Mouse (Mus musculus) layer of hippocampus, adult 2 months (tissue): ENCODE measurements around the gene Slc7a5. TPM values are rescaled to one million over a fixed set of nuclear protein-coding genes. Genes with fewer than 3 reads are reported as not detected.

Source experiments
- DNase-seq, 2 experiments: peaks; one replicate each; pipeline ENCODE4 v3.0.0; 2022; ENCODE audit warnings: low spot score in 2 of 2
- H3K27ac ChIP-seq: fragments of 200-600 bp; 2 replicates; pipeline ENCODE4 v1.8.1; 2022
- H3K4me3 ChIP-seq: fragments of 200-600 bp; 2 replicates; pipeline ENCODE4 v1.8.1; 2022; ENCODE audit warnings: mild to moderate bottlenecking
- CTCF ChIP-seq: fragments of 200-600 bp; conservative IDR thresholded peaks from 2 replicates; pipeline ENCODE4 v1.8.1; 2022; ENCODE audit warnings: antibody characterized with exemption, mild to moderate bottlenecking, moderate library complexity
- total RNA-seq, 2 experiments: library from RNA; stranded (reverse); gene quantifications; 2 replicates each; pipeline ENCODE4 v1.2.3; 2021

Gene Slc7a5
- total RNA-seq, 2 experiments from 2014 or later: 66.5 to 68.7 TPM

- no peak for TF ChIP-seq CTCF
- H3K4me3 ChIP-seq: no peak overlapping the region
- H3K27ac ChIP-seq: no peak overlapping the region
- no peak for DNase-seq
These were observed 23.3 kb downstream of the Slc7a5 start for GRCm38 (mm10) chr8:121884181-121884580.

DNA sequence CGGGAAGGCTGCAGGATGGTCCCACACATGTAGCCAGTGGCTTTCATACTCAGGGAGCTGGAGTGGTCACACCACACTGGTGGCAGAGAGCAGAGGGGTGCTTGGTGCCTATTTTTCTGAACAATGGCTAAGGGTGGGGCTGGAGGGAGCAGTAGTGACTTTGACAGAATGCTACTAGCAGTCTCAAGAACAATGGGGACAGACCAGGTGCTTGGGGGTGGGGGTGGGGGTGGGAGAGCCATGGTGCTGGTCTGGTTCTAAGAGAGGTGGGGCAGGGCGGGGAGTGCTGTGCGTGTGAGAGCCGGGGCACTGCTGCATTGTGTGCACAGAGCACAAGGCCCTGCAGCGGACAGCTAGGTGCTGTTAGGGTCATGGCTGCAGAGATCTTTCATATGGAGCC, 25.6 kb downstream of the Slc7a5 start:
- TF ChIP-seq CTCF: no peak

GRCm38 (mm10) chr8:121880818-121881217, 26.7 kb downstream of the Slc7a5 start:
- TF ChIP-seq CTCF: no peak
- DNase-seq: no peak
- H3K4me3 ChIP-seq: no peak overlapping the region
- H3K27ac ChIP-seq: no peak overlapping the region

More for the DNA sequence above, 25.6 kb downstream of the Slc7a5 start:
- Histone ChIP-seq H3K4me3 (no peak overlapping the region), H3K27ac (no peak overlapping the region)
- DNase-seq: no peak

DNA sequence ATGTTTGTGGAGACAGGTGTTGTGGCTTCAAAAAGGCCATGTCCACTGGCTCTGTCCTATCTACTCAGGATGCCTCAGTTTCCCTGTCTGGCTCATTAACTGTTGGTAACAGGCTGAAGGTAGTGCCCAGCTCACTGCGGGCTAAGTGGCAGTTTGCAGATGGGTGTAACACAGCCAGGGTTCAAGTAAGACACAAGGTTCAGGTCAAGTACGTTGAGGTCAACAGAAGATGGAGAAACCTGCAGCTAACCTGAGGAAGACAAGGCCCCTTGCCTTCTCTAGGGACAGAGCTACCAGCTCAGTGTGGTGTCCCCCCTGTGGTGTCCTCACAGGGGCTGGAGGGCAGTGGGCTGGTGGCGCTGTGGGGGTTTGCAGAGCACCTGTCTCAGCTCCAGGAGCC, 27.8 kb downstream of the Slc7a5 start:
- TF ChIP-seq CTCF: no peak
- no peak for DNase-seq
- Histone ChIP-seq H3K4me3 (no peak overlapping the region), H3K27ac (no peak overlapping the region)

DNA sequence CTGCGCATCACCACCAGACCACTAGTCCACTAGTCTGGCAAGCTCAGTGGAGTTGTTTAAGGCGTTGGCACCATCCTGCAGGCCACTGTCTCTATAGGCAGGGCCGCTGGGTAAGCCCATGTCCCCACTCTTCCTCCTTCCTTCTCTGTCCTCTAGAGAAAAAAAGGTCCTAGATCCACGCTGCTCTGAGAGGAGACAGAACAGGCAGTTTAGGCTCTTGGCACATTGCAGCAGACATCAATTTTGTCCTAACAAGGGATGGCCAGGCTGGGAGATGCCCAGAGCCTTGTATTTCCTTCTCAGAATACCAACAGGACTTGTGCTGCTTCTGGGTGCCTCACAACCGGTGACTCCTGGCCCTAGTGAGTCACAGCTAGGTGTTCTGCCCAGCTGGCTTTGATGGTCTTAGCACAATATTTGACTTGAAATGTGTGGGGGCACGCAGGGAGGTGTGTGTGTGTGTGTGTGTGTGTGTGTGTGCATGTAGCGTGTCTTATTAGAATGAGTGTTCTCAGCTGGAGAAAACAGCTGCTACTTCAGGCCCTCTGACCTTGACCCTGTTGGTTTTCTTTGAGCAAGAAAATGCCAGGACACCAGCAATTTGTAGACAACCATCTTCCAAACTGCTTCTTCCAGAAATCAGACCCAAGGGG, 29.5 kb downstream of the Slc7a5 start:
- no peak overlapping the region for H3K4me3 ChIP-seq
- DNase-seq: no peak
- no peak for TF ChIP-seq CTCF
- H3K27ac ChIP-seq: peak overlapping the region; percentile 39; the same call in 1 of the 2 replicates

DNA sequence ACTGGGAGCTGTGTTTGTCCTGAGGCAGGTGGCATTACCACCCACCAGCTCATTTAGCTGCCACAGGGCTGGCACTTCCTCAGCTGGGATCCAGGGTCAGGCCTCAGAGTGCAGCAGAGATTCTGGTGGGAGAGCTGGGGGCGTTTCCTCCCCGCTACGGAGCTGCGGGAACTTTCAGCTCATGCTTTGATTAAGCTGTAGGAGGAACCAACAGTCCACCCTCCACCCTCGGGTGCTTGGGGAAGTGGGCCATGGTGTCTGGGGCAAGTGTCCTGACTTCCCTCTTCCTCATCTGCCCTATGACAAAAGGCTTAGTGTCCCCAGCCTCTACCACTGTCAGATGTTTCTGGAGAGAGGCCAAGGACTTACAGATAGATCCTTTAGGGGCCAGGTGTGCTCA, 30.3 kb downstream of the Slc7a5 start:
- TF ChIP-seq CTCF: no peak
- no peak overlapping the region for H3K4me3 ChIP-seq
- no peak for DNase-seq
- H3K27ac ChIP-seq: no peak overlapping the region; the same call in 1 of the 2 replicates

GRCm38 (mm10) chr8:121875517-121875916, 32.0 kb downstream of the Slc7a5 start:
- no peak overlapping the region for H3K27ac ChIP-seq
- no peak overlapping the region for H3K4me3 ChIP-seq
- DNase-seq: no peak
- TF ChIP-seq CTCF: no peak

DNA sequence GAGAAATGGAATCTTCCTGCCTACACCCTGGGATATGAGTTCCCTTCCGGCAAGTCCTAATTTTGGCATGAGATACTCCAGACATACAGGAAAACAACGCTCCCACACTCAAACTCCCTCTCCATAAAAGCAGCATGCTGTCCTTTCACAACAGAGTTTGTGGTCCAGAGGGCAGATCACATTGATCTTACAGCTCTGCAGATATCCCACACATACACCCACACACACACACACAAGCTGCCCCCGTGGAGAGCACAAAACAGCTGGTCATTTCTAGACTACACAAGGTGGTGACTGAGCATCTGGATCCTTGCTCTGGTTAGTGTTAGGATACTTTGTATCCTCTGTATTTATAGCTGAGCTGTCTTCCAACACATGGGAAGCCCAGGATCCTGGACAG, 32.4 kb downstream of the Slc7a5 start:
- H3K4me3 ChIP-seq: no peak overlapping the region
- no peak for TF ChIP-seq CTCF
- no peak overlapping the region for H3K27ac ChIP-seq
- no peak for DNase-seq

GRCm38 (mm10) chr8:121874031-121874430, 33.5 kb downstream of the Slc7a5 start:
- H3K27ac ChIP-seq: no peak overlapping the region
- no peak overlapping the region for H3K4me3 ChIP-seq
- peak; percentile 74 for TF ChIP-seq CTCF
- no peak for DNase-seq

GRCm38 (mm10) chr8:121871833-121872440, 35.6 kb downstream of the Slc7a5 start:
- Histone ChIP-seq H3K27ac (no peak overlapping the region), H3K4me3 (no peak overlapping the region)
- no peak for TF ChIP-seq CTCF
- DNase-seq: no peak

DNA sequence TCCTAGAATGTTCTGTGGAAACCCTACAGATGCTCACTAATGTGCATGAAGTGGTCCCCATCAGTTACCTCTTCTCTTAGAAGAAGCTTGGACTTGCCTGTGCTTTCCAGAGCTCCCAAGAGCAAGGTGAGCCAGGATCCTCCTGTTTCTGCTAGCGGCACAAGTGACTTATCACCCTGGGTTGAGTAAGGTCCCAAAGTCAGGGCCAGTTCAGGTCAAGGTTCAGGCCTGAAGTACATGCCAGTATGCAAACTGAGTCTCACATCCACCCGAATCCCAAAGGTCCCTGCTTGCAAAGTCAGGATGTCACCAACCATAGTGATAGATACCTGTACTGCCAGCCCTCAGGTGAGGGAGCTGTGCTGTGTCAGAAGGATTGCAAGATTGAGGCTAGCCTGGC, 37.3 kb downstream of the Slc7a5 start:
- H3K27ac ChIP-seq: no peak overlapping the region
- TF ChIP-seq CTCF: no peak
- no peak for DNase-seq
- H3K4me3 ChIP-seq: no peak overlapping the region

DNA sequence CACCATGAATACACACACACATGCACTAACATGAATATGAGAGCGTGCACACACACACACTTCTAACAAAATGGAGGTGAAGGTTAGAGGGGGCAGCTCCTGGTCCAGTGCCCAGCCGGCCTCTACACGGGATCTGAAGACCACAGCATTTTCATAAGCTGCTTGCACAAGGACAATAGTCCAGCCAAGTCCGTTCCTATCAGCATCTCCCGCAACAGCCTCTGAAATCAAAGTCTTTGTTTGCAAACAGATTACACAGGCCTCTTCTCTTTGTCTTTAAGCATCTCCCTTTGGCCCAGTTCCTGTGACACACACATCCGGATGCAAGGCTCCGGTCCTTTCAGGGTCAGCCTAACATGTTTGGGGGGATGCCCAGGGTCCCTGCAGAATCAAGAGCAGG, 38.6 kb downstream of the Slc7a5 start:
- DNase-seq: no peak
- H3K4me3 ChIP-seq: no peak overlapping the region
- no peak for TF ChIP-seq CTCF
- H3K27ac ChIP-seq: no peak overlapping the region

DNA sequence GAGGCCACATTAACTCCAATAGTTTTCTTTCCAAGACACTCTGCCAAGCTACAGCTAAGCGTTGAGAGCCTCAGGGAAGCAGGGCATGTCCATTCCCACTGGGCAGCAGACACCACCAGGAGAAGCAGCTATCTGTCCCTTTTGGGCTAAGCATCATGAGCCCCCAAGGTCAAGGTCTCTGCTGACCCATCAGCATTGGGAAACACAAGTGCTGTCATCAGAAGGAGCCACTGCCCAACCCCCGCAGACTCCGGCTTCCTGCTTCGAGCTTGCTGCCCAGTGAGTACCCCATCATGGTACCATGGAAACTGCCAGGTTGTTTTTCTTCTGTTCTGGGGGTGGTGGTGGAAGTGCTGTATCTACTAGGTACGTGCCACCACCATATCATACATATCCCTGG, 39.3 kb downstream of the Slc7a5 start:
- Histone ChIP-seq H3K27ac (no peak overlapping the region), H3K4me3 (no peak overlapping the region)
- DNase-seq: no peak
- TF ChIP-seq CTCF: no peak

DNA sequence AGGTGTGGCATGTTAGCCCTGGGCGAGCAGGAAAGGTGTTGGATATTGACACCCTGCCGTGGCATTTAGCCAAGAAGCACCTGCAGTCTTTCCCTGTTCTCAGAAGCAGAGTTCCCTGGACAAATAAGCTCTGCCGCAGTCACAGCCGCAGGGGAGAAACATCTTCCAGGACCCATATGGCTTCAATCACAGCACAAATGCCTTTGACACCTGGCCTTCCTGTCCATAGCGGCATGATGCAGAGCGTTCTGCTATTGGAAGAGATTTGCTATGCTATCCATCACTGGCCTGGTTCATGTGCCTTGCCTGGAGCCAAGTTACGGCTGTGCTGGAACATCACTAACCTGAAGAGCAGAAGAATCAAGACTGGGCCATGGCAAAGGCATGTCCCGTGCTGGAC, 42.1 kb downstream of the Slc7a5 start:
- Histone ChIP-seq H3K27ac (no peak overlapping the region), H3K4me3 (no peak overlapping the region)
- no peak for TF ChIP-seq CTCF
- no peak for DNase-seq
